In genomic region chr10:80169070-80169469, GRCm38 (mm10) we compare ENCODE assay signal across 8 mouse cellular contexts. TPM values are rescaled to one million over a fixed set of nuclear protein-coding genes. Genes with fewer than 3 reads are reported as not detected.
A peak's percentile ranks its signal among the peaks of the same experiment; 100 is the strongest.
DNase-seq lines count a peak whose midpoint lies in the region; ATAC-seq lines count a peak whose summit lies in the region.

No protein-coding gene starts in this region.

- WGBS in liver, embryonic 13.5 days (ENCODE audit: insufficient replicate concordance) = 62% methylated on average over 1 of the region's 1 CpGs

- peaks cover 33% of the 10 kb centered on the region for H3K36me3 ChIP-seq in megakaryocyte, embryonic 14.5 days (replicated peaks; ENCODE audit: low read length)
- peaks cover 29% of the 10 kb centered on the region for H3K36me3 ChIP-seq in liver, embryonic 13.5 days

- H3K9ac ChIP-seq in liver, embryonic 13.5 days = peak overlapping the region; percentile 92

- peaks cover 84% of the 10 kb centered on the region for H3K4me1 ChIP-seq in megakaryocyte, embryonic 14.5 days
- H3K4me1 ChIP-seq in liver, embryonic 13.5 days (replicated peaks) = peaks cover 72% of the 10 kb centered on the region

- no peaks in the 10 kb centered on the region for H3K9me3 ChIP-seq in megakaryocyte, embryonic 14.5 days
- 0 out of 2 replicates have a peak, but pooled peaks cover 3% of the 10 kb centered on the region for H3K9me3 ChIP-seq in liver, embryonic 13.5 days (replicated peaks)

- H3K27ac ChIP-seq in liver, embryonic 13.5 days = peak overlapping the region; percentile 97

- intact Hi-C loops in gastrocnemius, postnatal 14 days (cut with DNase I; ENCODE audit: low total_unique reads) = no loop called here

- peak; percentile 43 for DNase-seq in cerebellum, adult 11-12 months
- DNase-seq in cerebellum, adult 18-20 months = no peak
- DNase-seq in liver, embryonic 13.5 days = no peak
- no peak for DNase-seq in right cerebral cortex, postnatal 36 days (ENCODE audit: low spot score in 2 of 2)
- DNase-seq in right cerebral cortex, postnatal 4 days = no peak
- no peak for DNase-seq in gastrocnemius, postnatal 14 days

- peak overlapping the region; percentile 95 for H3K4me3 ChIP-seq in megakaryocyte, embryonic 14.5 days (replicated peaks)
- H3K4me3 ChIP-seq in liver, embryonic 13.5 days (replicated peaks) = peak overlapping the region; percentile 83

- ATAC-seq in megakaryocyte, adult 5-6 weeks (ENCODE audit: poor library complexity, severe bottlenecking) = no peak
- no peak for ATAC-seq in liver, embryonic 13.5 days (ENCODE audit: low read depth)

- no peaks in the 10 kb centered on the region for H3K27me3 ChIP-seq in megakaryocyte, embryonic 14.5 days (replicated peaks)
- H3K27me3 ChIP-seq in liver, embryonic 13.5 days = no peaks in the 10 kb centered on the region

- peak overlapping the region; percentile 76 for H3K4me2 ChIP-seq in liver, embryonic 13.5 days

RNA-seq across cellular contexts. Expression of gene Cirbp, which starts 3.3 kb away (rescaled TPM):
- polyA plus RNA-seq in megakaryocyte, embryonic 14.5 days (2012; ENCODE audit: insufficient read depth, low replicate concordance) = 27.7 and 39.5 TPM in 2 replicates
- 11.7 and 13.8 TPM in 2 replicates for total RNA-seq in megakaryocyte, adult 5-6 weeks (2015)
- 29.3 and 32.1 TPM in 2 replicates for total RNA-seq in megakaryocyte, adult 5-6 weeks (2017)
- polyA plus RNA-seq in liver, embryonic 13.5 days (2015; fragmentation: Nextera tagmentation; extraction: Ambion mirVana) = 19.5 and 21.9 TPM in 2 replicates
- 10 to 100 TPM; 41.4 to 41.5 TPM for total RNA-seq in gastrocnemius, postnatal 14 days (2021)

RNA-seq across cellular contexts. Expression of gene 1600002K03Rik, which starts 3.7 kb away (rescaled TPM):
- 3.0 and 7.7 TPM in 2 replicates for polyA plus RNA-seq in megakaryocyte, embryonic 14.5 days (2012; ENCODE audit: insufficient read depth, low replicate concordance)
- total RNA-seq in megakaryocyte, adult 5-6 weeks (2015) = 19.3 and 21.0 TPM in 2 replicates
- total RNA-seq in megakaryocyte, adult 5-6 weeks (2017) = 18.8 and 20.9 TPM in 2 replicates
- polyA plus RNA-seq in liver, embryonic 13.5 days (2015; fragmentation: Nextera tagmentation; extraction: Ambion mirVana) = 14.8 and 15.1 TPM in 2 replicates
- 1 to 10 TPM; 3.3 to 4.2 TPM for total RNA-seq in gastrocnemius, postnatal 14 days (2021)

RNA-seq across cellular contexts. Expression of gene Efna2, which starts 10.2 kb away (rescaled TPM):
- polyA plus RNA-seq in megakaryocyte, embryonic 14.5 days (2012; ENCODE audit: insufficient read depth, low replicate concordance) = 0.79 and 1.6 TPM in 2 replicates
- 0.49 TPM in 1 of 2 replicates, not detected in the other for total RNA-seq in megakaryocyte, adult 5-6 weeks (2015)
- 0.12 TPM in 1 of 2 replicates, not detected in the other for total RNA-seq in megakaryocyte, adult 5-6 weeks (2017)
- polyA plus RNA-seq in liver, embryonic 13.5 days (2015; fragmentation: Nextera tagmentation; extraction: Ambion mirVana) = 0.98 and 1.1 TPM in 2 replicates
- under 1 TPM; 0.58 to 0.98 TPM for total RNA-seq in gastrocnemius, postnatal 14 days (2021)

RNA-seq across cellular contexts. Expression of gene Midn, which starts 21.0 kb away (rescaled TPM):
- polyA plus RNA-seq in megakaryocyte, embryonic 14.5 days (2012; ENCODE audit: insufficient read depth, low replicate concordance) = 171 and 203 TPM in 2 replicates
- 29.5 and 29.6 TPM in 2 replicates for total RNA-seq in megakaryocyte, adult 5-6 weeks (2015)
- total RNA-seq in megakaryocyte, adult 5-6 weeks (2017) = 22.4 and 36.1 TPM in 2 replicates
- polyA plus RNA-seq in liver, embryonic 13.5 days (2015; fragmentation: Nextera tagmentation; extraction: Ambion mirVana) = 3.0 and 3.3 TPM in 2 replicates
- 10 to 100 TPM; 40.3 to 43.6 TPM for total RNA-seq in gastrocnemius, postnatal 14 days (2021)

RNA-seq across cellular contexts. Expression of gene Cbarp, which starts 28.4 kb away (rescaled TPM):
- polyA plus RNA-seq in megakaryocyte, embryonic 14.5 days (2012; ENCODE audit: insufficient read depth, low replicate concordance) = 4.8 and 11.7 TPM in 2 replicates
- total RNA-seq in megakaryocyte, adult 5-6 weeks (2015) = 1.6 and 2.2 TPM in 2 replicates
- 1.4 TPM in 1 of 2 replicates, not detected in the other for total RNA-seq in megakaryocyte, adult 5-6 weeks (2017)
- 0.54 and 0.69 TPM in 2 replicates for polyA plus RNA-seq in liver, embryonic 13.5 days (2015; fragmentation: Nextera tagmentation; extraction: Ambion mirVana)
- total RNA-seq in gastrocnemius, postnatal 14 days (2021) = 1 to 10 TPM; 1.6 TPM
